Mouse (Mus musculus) neural tube, embryonic 11.5 days (tissue): ENCODE data around the gene Ckmt2. TPM values are rescaled to one million over a fixed set of nuclear protein-coding genes. Genes with fewer than 3 reads are reported as not detected.

ENCODE experiments used
- ATAC-seq: fragments of 200-750 bp; cut with Nextera tagmentation; 2 replicates; pipeline ENCODE4 v1.8.0; 2017; ENCODE audit warnings: moderate number of reproducible peaks, mild to moderate bottlenecking, moderate TSS enrichment, moderate library complexity; ENCODE audit not compliant: insufficient read depth, low FRiP score, low TSS enrichment
- DNase-seq: peaks from one replicate; pipeline ENCODE4 v3.0.0-alpha.2; 2015; ENCODE audit warnings: low spot score
- H3K27ac ChIP-seq: fragments of 300-500 bp; sonication (generic); 2 replicates; pipeline ENCODE4 v1.5.1; 2014; ENCODE audit warnings: low read depth, mild to moderate bottlenecking, low read length
- H3K27me3 ChIP-seq: fragments of 300-500 bp; sonication (generic); 2 replicates; pipeline ENCODE4 v1.6.1; 2014; ENCODE audit warnings: mild to moderate bottlenecking, low read length, mixed read lengths; ENCODE audit not compliant: control insufficient read depth, insufficient read depth
- H3K36me3 ChIP-seq: fragments of 300-500 bp; sonication (generic); 2 replicates; pipeline ENCODE4 v1.6.1; 2014; ENCODE audit warnings: mild to moderate bottlenecking, low read length, moderate library complexity, mixed read lengths; ENCODE audit not compliant: control insufficient read depth, insufficient read depth
- H3K4me1 ChIP-seq: fragments of 300-500 bp; sonication (generic); 2 replicates; pipeline ENCODE4 v1.6.1; 2014; ENCODE audit warnings: low read length, mixed read lengths; ENCODE audit not compliant: control insufficient read depth, insufficient read depth
- H3K4me2 ChIP-seq: fragments of 300-500 bp; sonication (generic); 2 replicates; pipeline ENCODE4 v1.6.1; 2014; ENCODE audit warnings: low read depth, mild to moderate bottlenecking, moderate library complexity
- H3K4me3 ChIP-seq: fragments of 300-500 bp; sonication (generic); 2 replicates; pipeline ENCODE4 v1.5.1; 2014; ENCODE audit warnings: low read depth, low read length
- H3K9ac ChIP-seq: fragments of 300-500 bp; sonication (generic); 2 replicates; pipeline ENCODE4 v1.6.1; 2014; ENCODE audit warnings: mild to moderate bottlenecking, low read length
- H3K9me3 ChIP-seq: fragments of 300-500 bp; sonication (generic); 2 replicates; pipeline ENCODE4 v1.6.1; 2016; ENCODE audit warnings: low read length; ENCODE audit not compliant: control insufficient read depth
- WGBS: fragments of 180-500 bp; shearing (Covaris S2); extraction: QIAGEN DNeasy Blood & Tissue Kit; methylation state at CpG from one replicate; pipeline ENCODE4 v1.1.7; 2014; 5-methylcytosine and 5-hydroxymethylcytosine counted together
- polyA plus RNA-seq: library from polyadenylated mRNA; unstranded; fragments of >200 nt; fragmentation: Nextera tagmentation; extraction: Ambion mirVana; gene quantifications from 2 replicates; pipeline ENCODE4 v1.2.1, GENCODE M21; 2014

Ckmt2 gene
- polyA plus RNA-seq, 1 experiment from 2014 or later, result not detected

DNA sequence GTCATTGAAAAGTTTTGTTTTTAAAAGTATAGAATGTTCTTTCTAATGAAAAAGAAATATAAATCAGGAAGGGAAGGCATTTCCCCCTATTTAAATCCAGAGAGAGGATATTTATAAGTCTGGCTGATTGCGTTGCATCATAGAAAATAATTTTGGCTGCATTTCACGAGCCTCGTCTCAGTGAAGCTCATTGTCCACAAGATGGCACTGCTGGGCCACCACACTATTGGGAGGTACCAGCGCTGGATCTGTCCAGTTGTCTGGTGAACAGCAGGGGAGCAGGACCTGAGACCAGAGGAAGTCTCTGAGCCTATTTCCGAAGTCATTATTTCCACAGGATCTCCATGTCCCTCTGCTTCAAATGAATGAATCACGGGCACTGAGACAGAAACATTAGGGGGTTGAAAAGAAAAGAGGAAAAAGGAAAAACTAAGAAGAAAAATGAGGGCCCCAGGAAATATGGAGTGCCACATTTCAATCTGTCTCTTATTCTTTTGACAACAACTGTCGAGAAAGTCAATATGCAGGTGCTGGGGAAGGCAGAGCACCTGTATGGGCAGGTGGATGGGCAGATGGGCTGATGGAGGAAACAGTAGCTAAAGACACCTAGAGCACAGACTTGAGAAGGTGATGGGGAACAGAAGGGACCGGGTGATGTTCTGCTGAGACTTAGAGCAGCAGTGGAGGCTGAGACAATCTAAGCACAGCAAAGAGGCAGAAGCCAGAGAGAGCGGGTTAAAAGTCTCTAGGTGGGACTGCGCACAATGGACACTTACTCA lies 31.7 kb upstream of the Ckmt2 start:
- H3K27me3 ChIP-seq, result no peaks in the 10 kb centered on the region
- DNase-seq, result peak; percentile 75
- H3K9me3 ChIP-seq, result no peaks in the 10 kb centered on the region
- no peaks in the 10 kb centered on the region for H3K36me3 ChIP-seq
- peak; percentile 82 for ATAC-seq
- WGBS, result 45% methylated on average over 10 of the region's 10 CpGs
- H3K4me1 ChIP-seq, result no peaks in the 10 kb centered on the region
- no peak overlapping the region for H3K4me3 ChIP-seq
- H3K9ac ChIP-seq, result no peak overlapping the region
- no peak overlapping the region for H3K4me2 ChIP-seq
- H3K27ac ChIP-seq, result no peak overlapping the region

DNA sequence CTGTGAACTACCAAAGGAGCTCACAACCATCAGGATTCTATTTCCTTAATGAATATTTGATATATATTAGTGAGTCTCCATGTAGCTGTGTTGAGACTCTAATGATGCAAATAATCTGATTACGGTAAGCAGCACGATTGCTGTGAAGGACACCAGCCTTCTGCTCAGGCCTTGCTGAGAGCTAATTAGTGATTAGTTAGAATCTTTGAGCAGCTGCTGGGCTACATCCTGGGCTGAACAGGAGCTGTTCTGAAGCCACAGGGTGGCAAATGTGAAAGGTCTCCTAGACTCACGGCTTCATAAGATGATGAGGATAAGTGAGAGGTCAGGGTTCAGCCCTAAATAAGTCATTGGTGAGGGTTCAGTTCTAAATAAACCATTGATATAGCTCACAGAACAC lies 29.7 kb upstream of the Ckmt2 start:
- Histone ChIP-seq H3K36me3 (no peaks in the 10 kb centered on the region), H3K9me3 (no peaks in the 10 kb centered on the region), H3K4me1 (no peaks in the 10 kb centered on the region), H3K4me2 (no peak overlapping the region), H3K27ac (no peak overlapping the region), H3K4me3 (no peak overlapping the region), H3K9ac (no peak overlapping the region), H3K27me3 (no peaks in the 10 kb centered on the region)
- ATAC-seq (no peak), DNase-seq (no peak)
- 74% methylated on average over 3 of the region's 3 CpGs for WGBS

DNA sequence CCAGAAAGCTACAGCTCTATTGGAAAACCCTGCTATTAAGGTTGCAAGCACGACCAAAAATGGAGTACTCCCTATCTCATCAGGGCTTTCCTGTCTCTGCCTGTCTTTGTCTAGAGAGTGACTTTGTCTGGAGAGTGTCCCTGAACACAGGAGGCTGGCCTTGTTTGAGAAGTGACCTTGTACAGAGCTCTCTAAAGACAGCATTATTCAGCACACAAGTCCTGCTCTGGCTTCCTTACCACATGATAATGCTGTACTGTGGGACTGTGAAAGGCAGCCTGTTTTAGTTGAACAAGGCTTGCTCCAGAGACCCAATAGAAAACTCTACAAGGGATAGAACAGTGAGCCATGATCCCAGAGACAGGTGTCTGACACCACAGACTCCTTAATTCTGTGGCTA lies 19.8 kb upstream of the Ckmt2 start:
- no peak for DNase-seq
- H3K27me3 ChIP-seq, result no peaks in the 10 kb centered on the region
- H3K4me3 ChIP-seq, result no peak overlapping the region
- no peak for ATAC-seq
- no peak overlapping the region for H3K27ac ChIP-seq
- no peak overlapping the region for H3K9ac ChIP-seq
- H3K4me1 ChIP-seq, result no peaks in the 10 kb centered on the region
- 48% methylated on average over 1 of the region's 1 CpGs for WGBS
- no peak overlapping the region for H3K4me2 ChIP-seq
- H3K9me3 ChIP-seq, result no peaks in the 10 kb centered on the region
- H3K36me3 ChIP-seq, result no peaks in the 10 kb centered on the region

DNA sequence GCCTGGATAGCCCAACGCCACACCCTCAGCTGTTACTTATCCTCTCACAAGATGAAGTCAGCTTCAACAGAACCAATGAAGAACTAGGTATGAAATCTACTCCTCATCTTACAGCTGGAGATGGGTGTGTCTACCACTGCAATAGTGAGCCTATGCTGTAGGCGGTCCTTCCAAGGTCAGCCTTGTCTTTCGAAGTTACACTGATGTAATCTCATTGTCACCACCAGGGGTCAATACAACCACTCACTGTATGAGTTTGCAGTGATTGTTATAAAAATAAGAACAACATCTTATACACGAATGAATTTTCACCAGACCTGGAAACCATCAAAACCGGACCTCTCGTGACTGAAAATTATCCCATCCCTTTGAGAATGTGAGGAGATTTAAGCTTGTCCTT lies 16.4 kb upstream of the Ckmt2 start:
- DNase-seq (no peak), ATAC-seq (0 out of 2 replicates have a peak, but pooled peaks have one; percentile 27)
- no peaks in the 10 kb centered on the region for H3K9me3 ChIP-seq
- H3K4me2 ChIP-seq, result no peak overlapping the region
- no peaks in the 10 kb centered on the region for H3K4me1 ChIP-seq
- no peak overlapping the region for H3K4me3 ChIP-seq
- no peaks in the 10 kb centered on the region for H3K27me3 ChIP-seq
- no peak overlapping the region for H3K27ac ChIP-seq
- WGBS, result 79% methylated on average over 6 of the region's 6 CpGs
- H3K9ac ChIP-seq, result no peak overlapping the region
- no peaks in the 10 kb centered on the region for H3K36me3 ChIP-seq

DNA sequence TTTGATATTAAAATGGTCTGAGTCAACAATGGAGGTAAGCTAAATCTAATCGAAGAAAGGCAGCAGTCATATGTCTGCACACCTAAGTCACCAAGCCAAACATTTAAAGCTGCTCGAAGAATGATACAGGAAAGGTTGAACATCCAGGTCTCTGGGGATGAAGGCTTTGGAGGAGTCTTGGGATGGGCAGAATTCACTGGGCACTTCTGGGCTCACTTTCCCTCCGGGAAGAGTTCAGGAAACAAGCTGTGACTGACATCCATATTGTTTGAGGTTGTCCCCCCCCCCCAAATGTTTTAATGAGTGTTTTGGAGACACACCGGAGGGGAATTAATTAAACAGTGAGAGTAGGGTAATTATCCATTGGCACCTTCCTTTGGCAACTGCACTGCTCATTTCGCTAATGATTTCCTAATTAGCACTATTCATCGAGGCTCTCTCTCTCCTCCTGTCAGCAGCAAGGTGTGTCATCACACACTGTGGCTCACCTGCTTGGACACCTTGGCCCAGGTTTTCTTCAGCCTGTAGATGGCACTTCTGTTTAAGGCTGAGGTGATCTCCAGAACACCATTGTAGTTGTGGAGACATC lies 13.4 kb upstream of the Ckmt2 start:
- H3K27me3 ChIP-seq, result no peaks in the 10 kb centered on the region
- H3K36me3 ChIP-seq, result no peaks in the 10 kb centered on the region
- H3K4me1 ChIP-seq, result no peaks in the 10 kb centered on the region
- H3K4me2 ChIP-seq, result no peak overlapping the region
- ATAC-seq (no peak), DNase-seq (no peak)
- H3K4me3 ChIP-seq, result no peak overlapping the region
- H3K9me3 ChIP-seq, result no peaks in the 10 kb centered on the region
- WGBS, result 92% methylated on average over 6 of the region's 6 CpGs
- no peak overlapping the region for H3K27ac ChIP-seq
- no peak overlapping the region for H3K9ac ChIP-seq

DNA sequence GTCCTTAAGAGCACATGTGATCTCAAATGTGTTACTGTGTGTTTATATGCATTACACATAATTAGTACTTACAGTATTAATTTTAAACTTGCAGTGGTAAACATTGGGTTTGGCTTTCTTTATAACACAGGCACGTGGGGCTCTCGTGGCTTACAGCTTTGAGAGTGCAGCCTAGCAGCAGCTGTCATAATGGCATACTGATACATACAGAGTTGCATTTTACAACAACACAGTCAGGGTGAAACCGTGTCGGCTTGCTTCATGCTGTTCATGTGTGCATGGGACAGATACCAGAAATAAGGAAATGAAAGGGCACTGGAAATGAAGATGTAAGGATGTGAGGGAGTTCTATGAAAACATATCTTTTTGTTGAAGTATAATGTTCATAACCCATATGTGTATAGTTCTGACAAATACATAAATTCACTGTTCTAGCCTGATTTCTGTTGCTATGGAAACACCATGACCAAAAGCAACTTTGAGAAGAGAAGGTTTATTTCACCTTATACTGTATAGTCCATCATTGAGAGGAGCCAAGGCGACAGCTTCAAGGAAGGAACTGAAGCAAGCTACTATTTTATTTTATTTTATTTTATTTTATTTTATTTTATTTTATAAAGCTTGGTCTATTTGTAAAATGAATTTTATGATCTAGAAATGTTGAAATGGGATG lies 8.2 kb upstream of the Ckmt2 start:
- H3K27me3 ChIP-seq, result no peaks in the 10 kb centered on the region
- H3K4me2 ChIP-seq, result no peak overlapping the region
- ATAC-seq (no peak), DNase-seq (no peak)
- H3K27ac ChIP-seq, result no peak overlapping the region
- no peak overlapping the region for H3K9ac ChIP-seq
- H3K4me1 ChIP-seq, result no peaks in the 10 kb centered on the region
- no peaks in the 10 kb centered on the region for H3K9me3 ChIP-seq
- no peaks in the 10 kb centered on the region for H3K36me3 ChIP-seq
- H3K4me3 ChIP-seq, result no peak overlapping the region
- 87% methylated on average over 5 of the region's 5 CpGs for WGBS

DNA sequence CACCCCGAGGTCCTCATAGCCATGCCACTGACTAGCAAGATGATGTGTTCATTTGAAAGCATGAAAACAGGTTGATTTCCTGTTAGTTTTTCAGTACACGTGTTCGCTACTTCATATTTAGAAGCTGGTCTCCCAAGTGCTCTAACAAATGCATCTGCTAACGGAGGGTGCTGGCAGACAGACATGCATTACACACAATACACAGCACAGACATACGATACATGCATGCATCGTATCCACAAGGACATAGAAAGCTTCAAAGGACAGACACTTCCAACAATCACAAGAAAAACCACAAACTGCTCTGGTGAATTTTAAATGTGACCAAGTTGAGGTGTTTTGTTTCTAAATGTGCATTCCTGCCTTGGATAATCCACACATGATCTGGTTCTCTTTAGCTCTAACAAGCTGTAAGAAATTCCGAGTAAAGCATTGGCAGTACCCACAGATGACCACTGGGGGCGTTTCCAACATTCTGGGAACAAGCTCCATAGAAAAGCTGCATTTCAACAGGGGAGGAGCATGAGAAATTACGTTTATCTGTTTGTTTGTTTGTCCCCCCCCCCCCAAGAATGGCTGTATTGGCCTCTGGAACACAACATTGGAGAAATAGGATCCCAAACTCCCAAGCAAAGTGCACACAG lies 5.3 kb upstream of the Ckmt2 start:
- no peak for ATAC-seq

DNA sequence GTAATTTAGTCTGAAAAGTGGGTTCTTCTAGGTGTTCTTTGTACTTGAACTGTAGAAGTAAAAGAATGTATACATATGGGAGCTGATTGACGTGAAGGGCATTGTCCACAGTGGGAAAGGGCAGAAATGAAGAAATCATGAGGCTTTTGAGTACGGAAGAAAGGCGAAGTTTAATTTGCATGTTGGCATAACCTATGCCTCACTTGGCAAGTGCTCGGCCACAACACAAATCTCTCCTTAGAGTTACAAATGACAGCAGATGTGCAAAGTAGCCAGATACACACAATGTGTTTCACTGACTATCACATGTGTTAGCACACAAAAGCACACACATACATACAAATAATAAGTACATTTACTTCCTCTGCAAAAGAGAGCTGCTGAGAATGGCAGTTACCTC lies 3.6 kb upstream of the Ckmt2 start:
- Histone ChIP-seq H3K27ac (no peak overlapping the region), H3K36me3 (no peaks in the 10 kb centered on the region), H3K4me1 (no peaks in the 10 kb centered on the region), H3K4me3 (no peak overlapping the region), H3K27me3 (no peaks in the 10 kb centered on the region), H3K9me3 (no peaks in the 10 kb centered on the region), H3K9ac (no peak overlapping the region), H3K4me2 (no peak overlapping the region)
- ATAC-seq, result no peak
- no peak for DNase-seq
- WGBS, result 93% methylated on average over 4 of the region's 4 CpGs

More for the DNA sequence above, 5.3 kb upstream of the Ckmt2 start:
- Histone ChIP-seq H3K4me1 (no peaks in the 10 kb centered on the region), H3K27me3 (no peaks in the 10 kb centered on the region), H3K4me3 (no peak overlapping the region), H3K9me3 (no peaks in the 10 kb centered on the region), H3K27ac (no peak overlapping the region), H3K36me3 (no peaks in the 10 kb centered on the region), H3K9ac (no peak overlapping the region), H3K4me2 (no peak overlapping the region)
- peak; percentile 63 for DNase-seq
- 63% methylated on average over 9 of the region's 9 CpGs for WGBS
